Mouse (Mus musculus) WW6 (cell line): ENCODE measurements at regions not wholly inside any gene's neighbourhood (a gene's known extent, or its start where the extent isn't known, plus 50 kb on each side); places are given as distances from the start of the nearest gene placed in this dataset.
A peak's percentile ranks its signal among the peaks of the same experiment; 100 is the strongest.

Source experiments
- DNase-seq: peaks from one replicate; pipeline ENCODE4 v3.0.0-alpha.2; 2013; ENCODE audit warnings: low read depth, low spot score

DNA sequence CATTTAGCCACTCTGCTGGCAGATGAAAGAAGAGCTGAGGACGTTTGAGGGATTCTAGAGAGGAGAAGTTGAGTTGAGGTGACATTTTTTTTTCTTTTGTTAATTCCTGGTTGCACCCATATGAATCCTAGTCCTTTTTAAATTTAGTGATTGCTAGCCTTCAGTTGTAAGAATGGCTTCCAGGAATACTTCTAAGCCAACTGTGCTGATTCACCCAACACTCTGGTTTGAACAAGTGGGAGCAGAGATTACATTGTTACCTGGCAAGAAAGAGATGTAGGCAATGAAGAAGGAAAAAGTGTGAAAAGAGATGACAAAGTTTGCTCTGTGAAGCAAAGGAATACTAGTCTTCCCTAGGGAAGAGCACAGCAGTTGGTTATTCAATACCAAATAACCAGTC is 261.1 kb upstream of the Kcnq5 start:
- no peak for DNase-seq

DNA sequence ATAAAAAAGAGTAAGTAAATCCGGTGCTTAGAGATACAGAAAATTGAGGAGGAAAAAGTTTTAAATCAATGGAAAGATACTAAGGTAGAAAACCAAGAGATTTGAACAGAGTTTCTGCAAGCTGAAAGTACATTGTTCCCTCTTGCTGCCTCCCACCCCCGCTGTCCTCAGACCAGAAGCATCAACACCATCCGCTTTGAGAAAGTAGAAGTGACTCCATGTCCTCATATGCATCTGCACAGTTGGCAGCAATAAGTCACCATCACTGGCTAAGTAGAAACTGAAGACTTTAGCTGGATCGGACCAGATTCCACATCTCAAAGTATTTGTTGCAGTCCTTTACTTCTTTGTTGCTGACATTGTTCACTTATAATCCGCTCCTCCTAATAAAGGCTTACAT is 250.1 kb upstream of the Kcnq5 start:
- no peak for DNase-seq

DNA sequence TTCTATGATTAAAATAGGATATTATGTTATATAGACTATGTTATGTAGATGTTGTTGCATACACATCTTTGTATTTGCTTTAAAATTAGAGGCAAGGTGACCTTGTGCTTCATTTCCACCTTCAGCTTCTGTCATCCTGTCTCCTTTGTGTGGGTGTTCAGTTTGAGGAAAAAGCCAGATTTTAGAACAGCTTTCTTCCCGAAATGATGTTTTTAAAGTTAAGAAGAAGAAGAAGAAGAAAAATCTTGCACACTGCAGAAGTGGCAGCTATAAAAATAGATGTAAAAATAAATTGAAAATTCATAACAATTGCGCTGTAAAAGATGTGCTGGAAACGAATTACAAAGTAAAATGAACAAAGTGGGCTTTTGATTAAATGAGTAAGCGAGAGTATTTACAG is 249.5 kb upstream of the Kcnq5 start:
- DNase-seq, result no peak

- no peak for DNase-seq
These were observed 248.9 kb upstream of the Kcnq5 start for GRCm38 (mm10) chr1:22210621-22211020.

DNA sequence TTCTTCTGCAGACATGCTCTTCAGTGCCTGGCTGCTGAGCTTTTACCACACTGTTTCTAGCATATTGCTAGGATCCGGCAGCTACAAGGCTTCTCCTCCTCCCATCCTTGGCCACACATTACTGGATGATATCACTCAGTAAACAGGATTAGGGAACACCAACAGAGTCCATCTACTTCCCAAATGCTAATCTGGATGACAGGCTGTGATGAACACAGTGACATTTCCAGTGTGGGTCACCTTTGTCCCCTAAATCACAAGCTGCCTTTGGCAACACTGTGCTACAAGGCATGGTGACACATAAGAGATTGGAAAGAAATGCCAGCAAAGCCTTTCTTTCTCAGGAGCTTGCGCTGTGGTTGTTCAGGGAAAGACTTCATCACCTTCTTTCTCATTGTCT is 246.5 kb upstream of the Kcnq5 start:
- DNase-seq, result no peak

DNA sequence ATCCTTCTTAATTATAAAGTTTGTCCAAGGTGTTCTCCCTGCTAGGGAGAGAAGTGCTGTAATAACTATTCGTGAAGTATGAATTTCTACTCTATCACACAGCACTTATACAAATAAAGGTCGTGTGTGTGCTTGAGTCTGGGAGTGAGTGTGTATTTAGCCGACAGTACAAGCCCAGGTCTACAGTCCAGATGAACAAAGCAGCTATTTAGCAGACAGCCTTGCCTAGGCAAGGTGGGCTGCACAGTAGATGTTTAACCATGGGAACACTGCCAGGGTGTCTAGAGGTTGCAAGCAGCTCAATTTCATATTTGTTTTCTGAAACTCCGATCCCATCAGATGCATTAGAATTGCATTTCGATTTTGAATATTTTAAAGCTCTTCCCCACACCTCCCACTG is 245.2 kb upstream of the Kcnq5 start:
- DNase-seq, result no peak

DNA sequence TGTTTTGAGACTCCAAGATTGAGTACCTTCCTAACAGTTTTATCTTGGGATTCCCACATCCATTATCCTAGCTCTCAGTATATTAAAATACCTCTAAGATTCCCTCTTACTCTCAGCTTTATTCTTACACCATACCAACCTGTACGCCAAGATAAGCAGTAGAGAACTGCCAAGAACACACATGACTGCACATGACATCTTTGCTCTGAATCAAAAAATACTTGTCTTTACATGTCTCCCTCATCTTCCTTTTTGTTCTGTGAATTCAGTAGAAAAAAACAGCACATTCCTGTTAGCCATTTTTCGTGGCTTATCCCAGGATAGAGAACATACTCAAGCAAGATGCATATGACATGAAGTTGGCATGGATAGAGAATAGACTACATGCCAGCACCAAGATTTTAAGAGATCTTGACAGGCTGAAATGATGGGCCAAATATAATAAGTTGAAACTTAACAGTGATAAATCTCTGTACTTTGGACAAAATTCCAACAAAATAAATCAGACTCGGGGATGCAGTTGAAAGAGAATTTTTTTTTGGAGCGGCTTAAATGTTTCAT is 206.0 kb upstream of the Kcnq5 start:
- no peak for DNase-seq

GRCm38 (mm10) chr1:22136571-22137122 is 174.9 kb upstream of the Kcnq5 start:
- DNase-seq, result no peak

DNA sequence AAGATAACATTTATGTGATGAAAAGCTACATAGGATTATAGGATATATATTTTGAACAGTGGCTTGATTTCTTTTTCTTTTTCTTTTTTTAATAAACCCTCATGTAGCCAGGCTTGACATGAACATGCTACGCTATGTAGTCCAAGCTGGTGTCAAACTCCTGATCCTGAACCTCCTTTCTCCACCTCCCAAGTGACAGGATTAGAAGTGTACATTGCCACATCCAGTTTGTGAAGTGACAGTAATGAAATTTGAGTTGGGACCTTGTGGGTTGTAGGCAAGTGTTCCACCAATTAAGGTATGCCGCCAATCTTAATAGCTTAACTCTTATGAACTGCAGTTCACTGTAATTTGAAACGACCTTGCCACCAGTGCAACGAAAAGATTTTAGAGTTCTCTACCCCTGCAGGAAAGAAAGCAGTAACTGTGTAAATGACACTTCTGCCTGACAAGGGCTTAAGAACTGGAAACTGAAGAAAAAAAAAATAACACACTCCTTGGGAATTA is 156.6 kb upstream of the Kcnq5 start:
- DNase-seq, result no peak

DNA sequence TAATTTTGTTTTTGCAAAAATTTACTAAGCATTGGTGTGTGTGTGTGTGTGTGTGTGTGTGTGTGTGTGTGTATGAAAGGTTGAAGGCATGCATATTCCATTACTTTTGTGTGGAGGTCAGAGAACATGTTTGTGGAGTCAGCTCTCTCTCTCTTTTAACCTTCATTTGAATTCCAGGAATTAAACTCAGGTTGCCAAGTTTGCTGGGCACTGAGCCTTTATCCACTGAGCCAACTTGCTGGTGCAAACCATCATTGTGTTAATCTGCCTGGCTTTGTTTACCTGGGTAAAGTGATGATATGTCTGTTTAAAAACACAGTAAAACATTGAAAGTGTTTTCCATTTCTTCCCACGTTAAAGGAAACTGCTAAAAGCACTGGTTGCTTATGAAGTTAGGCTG is 154.7 kb upstream of the Kcnq5 start:
- no peak for DNase-seq

GRCm38 (mm10) chr1:22105496-22105895 is 143.8 kb upstream of the Kcnq5 start:
- peak; percentile 5 for DNase-seq

GRCm38 (mm10) chr1:22071405-22072117 is 109.8 kb upstream of the Kcnq5 start:
- no peak for DNase-seq

GRCm38 (mm10) chr1:22070028-22070427 is 108.3 kb upstream of the Kcnq5 start:
- DNase-seq, result no peak
